Mouse (Mus musculus): Measurements from ENCODE around the gene Flnb.

- no peak for TF ChIP-seq CTCF (IDR thresholded peaks at IDR 0.05; ENCODE audit: low read depth, low read length)
- TF ChIP-seq TAL1 (conservative IDR thresholded peaks at IDR 0.05; ENCODE audit: low read depth, low read length): no peak
- no peak for TF ChIP-seq GATA1 (IDR thresholded peaks at IDR 0.05; ENCODE audit: borderline replicate concordance, low read length)
- TF ChIP-seq GATA2 (IDR thresholded peaks at IDR 0.05; ENCODE audit: borderline replicate concordance, low read depth, low read length): no peak
- no peak for TF ChIP-seq POLR2AphosphoS5 (IDR thresholded peaks at IDR 0.05; ENCODE audit: insufficient replicate concordance, low read depth, low read length)
Observed at GRCm38 (mm10) chr14:7842631-7843332, 25.0 kb downstream of the Flnb start.

Measured in G1E (cell line).